Mouse (Mus musculus) 3T3-L1 (cell line): Measurements from ENCODE around the gene Cntrl.

Source experiments
- DNase-seq: peaks from one replicate; pipeline ENCODE4 v3.0.0-alpha.2; 2015; ENCODE audit warnings: low read depth, low spot score

Gene Cntrl

GRCm38 (mm10) chr2:35173666-35174065, 64.4 kb downstream of the Cntrl start:
- no peak for DNase-seq

DNA sequence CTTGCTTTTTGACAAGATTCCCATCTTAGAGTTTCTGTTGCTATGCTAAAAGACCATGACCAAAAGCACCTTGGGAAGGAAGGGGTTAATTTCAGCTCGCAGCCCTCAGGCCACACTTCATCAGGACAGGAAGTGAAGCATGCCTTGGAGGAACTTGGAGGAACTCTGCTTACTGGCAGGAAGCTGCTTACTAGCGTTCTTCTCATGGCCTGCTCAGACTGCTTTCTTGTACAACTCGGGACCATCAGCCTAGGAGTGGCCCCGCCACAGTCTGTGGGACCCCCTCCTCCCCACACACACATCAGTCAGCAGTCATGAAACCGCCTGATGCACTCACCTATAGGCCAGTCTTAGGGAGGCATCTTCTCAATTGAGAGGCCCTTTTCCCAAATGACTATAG, 64.8 kb downstream of the Cntrl start:
- DNase-seq, result no peak

DNA sequence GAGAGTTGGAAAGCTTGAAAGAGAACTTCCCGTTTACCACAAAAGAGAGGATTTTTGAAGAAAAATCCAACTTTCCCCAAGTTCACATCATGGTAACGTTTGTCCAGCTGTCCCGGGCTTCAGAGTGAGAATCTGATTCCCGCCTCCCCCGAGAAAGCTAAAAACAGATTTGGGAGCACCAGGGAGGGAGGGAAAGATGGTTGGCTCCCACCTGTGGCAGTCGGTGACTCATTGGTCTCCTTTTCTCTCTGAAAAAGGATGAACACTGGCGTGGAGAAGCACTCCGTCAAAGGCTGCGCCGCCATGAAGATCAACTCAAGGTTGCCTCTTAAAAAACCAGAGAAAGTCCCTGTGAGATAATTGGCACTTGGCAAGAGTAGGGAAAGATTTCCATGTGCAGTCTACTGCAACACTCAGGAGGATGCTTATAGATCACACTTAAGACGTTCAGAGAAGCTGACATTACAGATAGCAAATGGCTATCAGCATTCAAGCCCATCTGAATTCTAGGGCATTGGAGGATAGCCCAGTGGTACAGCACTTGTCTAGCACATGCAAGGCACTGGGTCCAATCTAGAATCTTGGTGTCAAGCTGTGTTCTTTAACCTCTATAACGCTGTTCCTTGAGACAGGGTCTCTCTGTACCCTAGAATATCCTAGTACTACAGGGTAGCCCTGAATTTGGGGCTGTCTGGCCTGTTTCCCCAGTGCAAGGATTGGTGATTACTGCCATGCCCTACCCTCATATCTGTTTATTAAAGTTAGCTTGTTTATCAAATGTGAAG, 66.2 kb downstream of the Cntrl start:
- DNase-seq, result no peak

- no peak for DNase-seq
Observed at GRCm38 (mm10) chr2:35178153-35178552, 68.9 kb downstream of the Cntrl start.

DNA sequence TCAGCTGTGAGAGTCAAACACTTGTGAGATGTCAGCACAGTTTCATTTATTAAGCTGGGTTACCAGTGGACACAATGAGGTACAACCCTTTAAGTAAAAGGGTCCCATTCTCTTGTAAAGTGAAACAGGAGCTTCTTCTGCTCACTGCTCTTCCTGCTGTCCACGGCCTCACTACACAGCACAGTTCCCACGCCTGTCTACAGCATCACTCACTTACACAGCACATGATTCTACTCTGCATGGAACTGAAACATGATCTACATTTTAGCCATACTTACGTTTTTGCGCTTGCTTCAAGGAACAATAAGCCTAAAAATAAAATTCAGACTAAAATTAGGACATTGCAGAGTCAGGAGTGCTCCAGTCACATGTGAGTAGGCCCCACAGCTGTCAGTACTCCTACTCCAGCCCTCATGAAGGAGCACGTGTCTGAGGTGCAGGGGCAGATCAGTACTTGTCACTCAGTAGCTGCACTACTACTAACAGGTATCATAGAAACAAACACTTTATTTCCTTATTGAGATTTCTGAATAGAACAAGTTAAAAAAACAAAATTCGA, 73.9 kb downstream of the Cntrl start:
- DNase-seq, result no peak

DNA sequence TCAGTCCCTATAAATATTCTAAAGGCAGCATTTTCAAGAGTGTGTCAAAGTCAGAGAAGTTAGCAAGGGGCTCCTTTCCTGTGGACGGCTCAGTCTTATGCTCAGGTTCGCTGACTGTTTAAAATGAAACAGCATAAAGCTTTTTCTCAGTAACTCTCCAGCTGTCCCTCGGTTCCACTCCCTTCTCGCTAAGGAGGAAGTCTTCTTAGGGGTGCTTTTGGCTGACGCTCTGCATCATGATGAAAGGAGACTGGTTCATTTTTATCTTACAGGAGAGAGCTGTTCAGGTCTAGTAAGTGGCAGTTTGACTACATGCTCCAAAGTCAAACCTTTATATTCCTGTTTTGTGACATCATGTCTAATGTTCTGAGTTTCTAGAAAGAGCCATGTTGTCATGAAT, 79.6 kb downstream of the Cntrl start:
- no peak for DNase-seq

GRCm38 (mm10) chr2:35193976-35194375, 84.7 kb downstream of the Cntrl start:
- no peak for DNase-seq

GRCm38 (mm10) chr2:35195626-35196544, 86.6 kb downstream of the Cntrl start:
- no peak for DNase-seq

DNA sequence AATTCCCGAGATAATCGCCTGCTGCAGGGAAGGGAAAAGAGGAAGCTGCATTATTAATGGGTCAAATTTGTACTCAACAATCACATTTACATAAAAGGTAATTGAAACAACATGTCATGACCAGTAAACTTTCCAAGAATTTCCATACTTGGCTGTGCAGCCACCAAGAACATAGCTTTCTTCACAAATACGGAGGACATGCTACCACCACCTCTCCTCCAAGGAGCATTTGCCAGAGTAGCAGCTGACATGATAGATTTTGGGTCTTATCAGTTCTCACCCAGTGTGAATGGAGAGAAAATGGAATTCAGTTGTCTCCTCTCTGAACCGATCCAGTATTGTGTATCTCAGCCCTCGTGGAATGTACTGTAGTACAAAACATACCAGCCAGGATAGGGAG, 90.2 kb downstream of the Cntrl start:
- peak; percentile 45 for DNase-seq

DNA sequence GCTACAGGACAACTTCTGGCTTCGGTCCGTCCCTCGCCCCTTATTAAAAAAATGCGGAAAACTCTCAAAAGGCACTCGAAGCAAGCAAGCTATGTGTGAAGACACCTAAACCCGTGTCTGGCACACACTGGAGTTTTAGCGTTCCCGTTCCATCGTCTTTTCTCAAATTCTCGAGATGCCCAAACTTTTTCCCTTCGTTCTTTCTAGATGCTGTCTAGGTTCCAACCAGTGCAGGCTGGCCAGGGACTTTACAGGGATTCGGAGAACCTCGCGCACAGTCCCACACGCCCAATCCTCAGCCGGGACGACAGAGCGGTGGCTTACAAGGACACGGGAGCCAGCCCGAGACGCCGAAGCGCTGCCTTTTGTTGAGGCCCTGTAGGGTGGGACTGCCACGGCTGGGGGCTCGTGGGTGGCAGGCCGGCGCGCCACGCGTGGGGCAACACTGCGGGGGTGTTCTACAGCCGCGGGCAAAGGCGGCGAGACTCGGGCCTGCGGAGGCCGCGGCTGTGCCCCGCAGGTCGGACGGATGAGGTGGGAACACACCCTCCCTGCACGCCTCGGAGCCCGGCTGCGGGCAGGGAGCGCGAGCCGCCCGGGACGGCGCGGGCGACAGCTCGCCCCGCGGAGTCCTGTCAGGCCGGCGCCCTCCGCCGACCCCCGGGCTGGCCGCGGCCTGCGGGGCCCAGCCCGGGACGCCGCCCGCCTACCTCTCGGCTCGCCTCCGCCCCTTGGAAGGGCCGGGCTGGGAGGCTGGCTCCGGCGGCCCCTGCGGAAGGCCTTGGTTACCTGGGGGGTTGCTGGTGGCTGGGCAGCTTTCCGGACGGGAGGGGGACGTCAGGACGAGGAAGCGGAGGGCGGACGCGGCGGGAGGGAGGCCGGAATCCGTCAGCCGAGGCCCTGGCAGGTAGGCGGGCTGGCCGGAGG, 90.9 kb downstream of the Cntrl start:
- DNase-seq, result peak; percentile 46

GRCm38 (mm10) chr2:35200898-35201668, 91.8 kb downstream of the Cntrl start, which contains the start of gene Rab14:
Gene Rab14, minus strand, starts transcription at chr2:35201120.
- DNase-seq, result peak; percentile 99

DNA sequence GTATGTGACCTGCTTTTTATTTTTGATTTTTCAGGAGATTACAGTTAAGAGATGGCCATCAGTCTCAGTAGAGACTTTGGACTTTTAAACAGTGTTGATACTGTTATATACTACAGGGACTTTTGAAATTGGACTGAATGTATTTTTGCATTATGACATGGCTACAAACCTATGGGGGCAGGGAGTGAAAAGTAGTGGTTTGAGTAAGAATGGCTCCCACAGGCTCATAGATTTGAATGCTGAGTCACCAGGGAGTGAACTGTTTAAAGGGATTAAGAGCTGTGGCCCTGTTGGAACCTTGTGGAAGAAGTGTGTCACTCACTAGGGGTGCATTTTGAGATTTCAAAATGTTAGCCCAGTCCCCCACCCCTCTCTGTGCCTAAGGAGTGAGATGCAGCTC, 94.4 kb downstream of the Cntrl start:
- peak; percentile 78 for DNase-seq

GRCm38 (mm10) chr2:35206761-35207160, 97.5 kb downstream of the Cntrl start:
- DNase-seq, result no peak

DNA sequence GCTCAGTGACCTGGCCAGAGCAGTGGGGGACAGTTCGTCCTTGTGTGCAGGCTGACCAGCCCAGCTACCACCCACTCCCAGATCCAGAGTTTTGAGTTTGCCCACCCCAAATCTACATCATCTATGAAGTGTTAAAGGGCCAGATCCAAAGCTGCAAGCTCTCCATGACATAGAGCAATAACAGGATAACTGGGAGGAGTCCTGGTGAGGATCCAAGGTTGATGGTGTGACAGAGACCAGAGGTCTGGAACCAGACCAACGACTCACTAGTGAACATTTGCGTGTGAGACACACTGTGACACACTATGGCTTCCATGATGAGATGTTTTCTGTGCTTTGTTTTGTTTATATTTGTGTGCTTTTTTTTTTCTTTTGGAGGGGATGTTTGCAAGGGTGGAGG, 98.8 kb downstream of the Cntrl start:
- peak; percentile 40 for DNase-seq

GRCm38 (mm10) chr2:35208931-35209665, 99.8 kb downstream of the Cntrl start:
- DNase-seq, result no peak

GRCm38 (mm10) chr2:35211681-35212080, 102.4 kb downstream of the Cntrl start:
- DNase-seq, result no peak

DNA sequence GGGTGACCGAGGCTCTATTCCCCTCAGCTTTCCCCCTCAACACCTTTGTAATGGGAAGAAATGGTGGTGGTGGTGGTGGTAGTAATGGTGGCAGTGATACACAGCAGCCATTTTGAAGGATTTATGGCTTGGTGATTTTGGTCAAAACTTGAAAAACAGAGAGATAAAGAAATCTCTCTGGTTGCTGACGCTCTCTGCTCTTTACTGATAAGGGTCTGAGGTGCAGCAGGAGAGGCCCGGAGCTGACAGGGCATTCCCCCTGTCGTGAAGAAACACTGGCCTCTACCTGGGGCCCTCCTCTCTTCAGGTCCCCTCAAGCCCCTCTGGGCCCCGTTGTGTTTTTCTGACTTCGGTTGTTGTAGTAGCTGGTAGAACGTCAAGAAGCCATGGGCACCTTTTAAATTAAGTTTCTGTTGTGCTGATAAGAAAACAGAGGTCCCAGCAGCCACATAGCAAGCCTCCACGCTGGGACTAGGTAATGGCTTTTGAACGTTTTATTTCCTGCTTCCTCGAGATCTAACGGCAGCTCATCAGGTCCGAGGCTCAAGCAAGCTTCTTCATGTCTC, 104.1 kb downstream of the Cntrl start:
- DNase-seq, result no peak

GRCm38 (mm10) chr2:35214881-35215358, 105.6 kb downstream of the Cntrl start:
- DNase-seq, result peak; percentile 90

DNA sequence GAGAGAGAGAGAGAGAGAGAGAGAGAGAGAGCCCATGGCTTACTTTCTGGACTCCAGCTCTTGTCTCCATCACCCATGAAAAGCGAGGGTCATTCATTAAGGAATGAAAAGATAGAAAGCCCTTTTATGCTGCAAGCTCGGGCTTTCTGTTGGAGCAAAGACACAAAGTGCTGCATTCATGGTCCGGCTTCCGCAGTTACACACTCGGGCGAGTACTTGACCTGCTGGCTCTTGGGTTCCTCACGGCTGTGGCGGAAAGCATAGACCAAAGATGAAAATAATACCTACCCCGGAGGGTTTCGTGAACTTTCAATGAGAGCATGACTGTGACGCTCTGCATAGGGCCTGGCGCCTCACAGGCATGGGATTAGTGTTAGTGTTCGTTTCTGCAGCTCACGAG, 106.1 kb downstream of the Cntrl start:
- DNase-seq, result no peak
